Mouse (Mus musculus): ENCODE results near the gene Pou3f3.

DNA sequence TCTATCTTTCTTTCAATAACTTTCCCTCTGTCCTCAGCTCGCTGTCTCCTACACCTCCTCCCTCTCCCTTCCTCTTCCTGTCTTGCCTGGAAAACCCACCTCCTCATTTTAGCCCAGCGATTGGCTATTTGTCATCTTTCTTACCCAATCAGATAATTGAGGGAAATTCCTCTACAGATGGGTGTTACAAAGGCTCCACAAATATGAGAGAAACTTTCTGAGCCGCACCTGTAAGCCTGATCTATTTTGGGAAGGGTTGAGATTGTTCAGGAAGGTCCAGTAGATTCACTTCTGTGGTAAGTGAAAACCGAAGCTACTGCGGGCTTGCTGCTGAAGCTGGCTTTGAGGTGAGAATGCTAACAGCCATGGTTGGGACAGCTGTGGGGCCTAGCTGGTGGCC lies 31.6 kb downstream of the Pou3f3 start:
- TF ChIP-seq CTCF (IDR thresholded peaks at IDR 0.05; ENCODE audit: borderline replicate concordance, control insufficient read depth, extremely low read depth, insufficient read depth, low read length, poor library complexity) (no peak), POLR2A (IDR thresholded peaks at IDR 0.05; ENCODE audit: control insufficient read depth, extremely low read depth, insufficient read depth, low read length, poor library complexity) (no peak)
